Mouse (Mus musculus) forebrain, embryonic 14.5 days (tissue): ENCODE measurements around the gene Grik5. TPM values are rescaled to one million over a fixed set of nuclear protein-coding genes. Genes with fewer than 3 reads are reported as not detected.
A peak's percentile ranks its signal among the peaks of the same experiment; 100 is the strongest.

ENCODE experiments used
- ATAC-seq: fragments of 200-750 bp; cut with Nextera tagmentation; 2 replicates; pipeline ENCODE4 v1.8.0; 2017; ENCODE audit warnings: mild to moderate bottlenecking, moderate library complexity
- DNase-seq: peaks from one replicate; pipeline ENCODE4 v3.0.0-alpha.2; 2015; ENCODE audit warnings: low spot score
- H3K27ac ChIP-seq: fragments of 300-500 bp; sonication (generic); 2 replicates; pipeline ENCODE4 v1.5.1; 2014; ENCODE audit warnings: low read depth, mild to moderate bottlenecking, control low read depth, low read length, moderate library complexity
- H3K27me3 ChIP-seq: fragments of 300-500 bp; sonication (generic); replicated peaks from 2 replicates; pipeline ENCODE4 v1.6.1; 2014; ENCODE audit warnings: low read length, control low read depth, mixed read lengths; ENCODE audit not compliant: control insufficient read depth, insufficient read depth
- H3K36me3 ChIP-seq: fragments of 300-500 bp; sonication (generic); 2 replicates; pipeline ENCODE4 v1.6.1; 2014; ENCODE audit warnings: low read length, control low read depth; ENCODE audit not compliant: control insufficient read depth, insufficient read depth
- H3K4me1 ChIP-seq: fragments of 300-500 bp; sonication (generic); 2 replicates; pipeline ENCODE4 v1.6.1; 2014; ENCODE audit warnings: antibody characterized with exemption, low read length, control low read depth; ENCODE audit not compliant: control insufficient read depth, insufficient read depth
- H3K4me2 ChIP-seq: fragments of 300-500 bp; sonication (generic); 2 replicates; pipeline ENCODE4 v1.6.1; 2014; ENCODE audit warnings: mild to moderate bottlenecking, control low read depth, low read length
- H3K4me3 ChIP-seq: fragments of 300-500 bp; sonication (generic); 2 replicates; pipeline ENCODE4 v1.5.1; 2014; ENCODE audit warnings: low read depth, low read length, control low read depth
- H3K9ac ChIP-seq: fragments of 300-500 bp; sonication (generic); 2 replicates; pipeline ENCODE4 v1.6.1; 2014; ENCODE audit warnings: mild to moderate bottlenecking, low read length, control low read depth, moderate library complexity
- H3K9me3 ChIP-seq: fragments of 300-500 bp; sonication (generic); replicated peaks from 2 replicates; pipeline ENCODE4 v1.6.1; 2016; ENCODE audit warnings: low read length, control low read depth, mixed read lengths; ENCODE audit not compliant: control insufficient read depth
- WGBS: fragments of 180-500 bp; shearing (Covaris S2); extraction: QIAGEN DNeasy Blood & Tissue Kit; methylation state at CpG from one replicate; pipeline ENCODE4 v1.1.7; 2014; 5-methylcytosine and 5-hydroxymethylcytosine counted together
- polyA plus RNA-seq: library from polyadenylated mRNA; unstranded; fragments of >200 nt; fragmentation: Nextera tagmentation; extraction: Ambion mirVana; gene quantifications from 2 replicates; pipeline ENCODE4 v1.2.1, GENCODE M21; 2014

Grik5 gene
- polyA plus RNA-seq, 1 experiment from 2014 or later = 11.2 TPM

GRCm38 (mm10) chr7:25000211-25000610 is 71.9 kb downstream of the Grik5 start:
- Histone ChIP-seq H3K9ac (no peak overlapping the region), H3K4me3 (no peak overlapping the region), H3K4me2 (no peak overlapping the region), H3K36me3 (peaks cover 42% of the 10 kb centered on the region), H3K27ac (no peak overlapping the region), H3K27me3 (no peaks in the 10 kb centered on the region), H3K9me3 (no peaks in the 10 kb centered on the region), H3K4me1 (peaks cover 13% of the 10 kb centered on the region)
- ATAC-seq = no peak
- DNase-seq = no peak
- 83% methylated on average over 7 of the region's 7 CpGs for WGBS

- WGBS = 82% methylated on average over 6 of the region's 6 CpGs
- peaks cover 85% of the 10 kb centered on the region for H3K36me3 ChIP-seq
- H3K27ac ChIP-seq = no peak overlapping the region
- no peak for DNase-seq
- no peaks in the 10 kb centered on the region for H3K4me1 ChIP-seq
- no peak overlapping the region for H3K9ac ChIP-seq
- ATAC-seq = no peak
- H3K27me3 ChIP-seq = no peaks in the 10 kb centered on the region
- no peaks in the 10 kb centered on the region for H3K9me3 ChIP-seq
- H3K4me2 ChIP-seq = no peak overlapping the region
- H3K4me3 ChIP-seq = no peak overlapping the region
Observed at GRCm38 (mm10) chr7:24993081-24993480, 79.1 kb downstream of the Grik5 start.

- Histone ChIP-seq H3K27ac (no peak overlapping the region), H3K9ac (no peak overlapping the region), H3K4me1 (no peaks in the 10 kb centered on the region), H3K4me2 (no peak overlapping the region), H3K4me3 (no peak overlapping the region), H3K27me3 (no peaks in the 10 kb centered on the region), H3K36me3 (peaks cover 91% of the 10 kb centered on the region), H3K9me3 (no peaks in the 10 kb centered on the region)
- no peak for ATAC-seq
- no peak for DNase-seq
- 72% methylated on average over 8 of the region's 8 CpGs for WGBS
Observed at GRCm38 (mm10) chr7:24990478-24990877, 81.7 kb downstream of the Grik5 start.

DNA sequence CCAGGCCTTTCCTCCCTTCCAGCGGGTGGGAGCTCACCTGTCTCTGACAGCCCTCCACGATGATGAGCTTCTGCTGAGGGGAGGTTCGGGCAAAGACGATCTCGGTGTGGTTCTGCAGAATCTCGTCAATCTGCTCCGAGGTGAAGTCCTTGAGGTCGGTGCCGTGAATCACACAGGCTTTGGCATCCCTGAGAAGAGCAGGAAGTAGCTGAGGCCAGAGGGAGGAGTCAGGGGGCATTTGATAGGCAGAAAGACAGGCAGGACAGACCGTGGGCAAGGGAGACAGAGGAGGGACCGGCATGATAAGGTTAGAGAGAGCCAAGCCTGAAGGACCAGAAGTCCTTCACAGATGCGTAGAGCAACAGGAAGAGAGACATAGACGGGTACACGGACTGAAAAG is 84.2 kb downstream of the Grik5 start:
- WGBS = 91% methylated on average over 14 of the region's 14 CpGs
- Histone ChIP-seq H3K27me3 (no peaks in the 10 kb centered on the region), H3K27ac (no peak overlapping the region), H3K9me3 (no peaks in the 10 kb centered on the region), H3K9ac (no peak overlapping the region), H3K36me3 (peaks cover 88% of the 10 kb centered on the region), H3K4me3 (no peak overlapping the region), H3K4me2 (no peak overlapping the region), H3K4me1 (no peaks in the 10 kb centered on the region)
- DNase-seq = no peak
- no peak for ATAC-seq

GRCm38 (mm10) chr7:24985799-24986198 is 86.3 kb downstream of the Grik5 start:
- H3K9me3 ChIP-seq = no peaks in the 10 kb centered on the region
- ATAC-seq (no peak), DNase-seq (peak; percentile 17)
- peaks cover 86% of the 10 kb centered on the region for H3K36me3 ChIP-seq
- no peak overlapping the region for H3K4me2 ChIP-seq
- no peaks in the 10 kb centered on the region for H3K27me3 ChIP-seq
- H3K4me3 ChIP-seq = no peak overlapping the region
- no peaks in the 10 kb centered on the region for H3K4me1 ChIP-seq
- H3K27ac ChIP-seq = no peak overlapping the region
- WGBS = 62% methylated on average over 5 of the region's 5 CpGs
- H3K9ac ChIP-seq = no peak overlapping the region

- H3K9ac ChIP-seq = no peak overlapping the region
- no peaks in the 10 kb centered on the region for H3K9me3 ChIP-seq
- no peak overlapping the region for H3K4me2 ChIP-seq
- H3K4me3 ChIP-seq = no peak overlapping the region
- ATAC-seq (no peak), DNase-seq (no peak)
- H3K36me3 ChIP-seq = peaks cover 85% of the 10 kb centered on the region
- no peak overlapping the region for H3K27ac ChIP-seq
- H3K4me1 ChIP-seq = no peaks in the 10 kb centered on the region
- 96% methylated on average over 2 of the region's 2 CpGs for WGBS
- H3K27me3 ChIP-seq = no peaks in the 10 kb centered on the region
Observed at GRCm38 (mm10) chr7:24984307-24984706, 87.8 kb downstream of the Grik5 start.

DNA sequence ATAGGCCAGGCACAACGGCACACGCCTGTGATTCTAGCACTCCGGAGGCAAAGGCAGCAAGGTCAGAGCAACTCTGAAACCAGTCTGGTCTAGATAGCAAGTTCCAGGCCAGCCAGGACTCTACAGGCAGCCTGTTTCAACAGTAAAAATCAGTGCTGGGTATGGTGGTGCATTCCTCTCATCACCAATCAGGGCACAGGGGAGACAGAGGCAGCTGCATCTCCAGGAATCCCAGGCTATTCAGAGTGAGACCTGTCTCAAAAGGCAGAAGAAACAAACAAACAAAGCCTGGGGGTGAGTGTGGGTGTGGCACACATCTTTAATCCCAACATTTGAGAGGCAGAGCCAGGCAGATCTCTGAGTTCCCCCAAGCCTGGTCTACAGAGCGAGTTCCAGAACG is 88.8 kb downstream of the Grik5 start:
- ATAC-seq (no peak), DNase-seq (no peak)
- H3K9me3 ChIP-seq = no peaks in the 10 kb centered on the region
- WGBS = 92% methylated on average over 5 of the region's 5 CpGs
- H3K9ac ChIP-seq = no peak overlapping the region
- H3K27ac ChIP-seq = no peak overlapping the region
- no peak overlapping the region for H3K4me2 ChIP-seq
- no peaks in the 10 kb centered on the region for H3K4me1 ChIP-seq
- peaks cover 85% of the 10 kb centered on the region for H3K36me3 ChIP-seq
- H3K27me3 ChIP-seq = no peaks in the 10 kb centered on the region
- no peak overlapping the region for H3K4me3 ChIP-seq

- ATAC-seq (no peak), DNase-seq (no peak)
- Histone ChIP-seq H3K9me3 (no peaks in the 10 kb centered on the region), H3K9ac (no peak overlapping the region), H3K4me2 (no peak overlapping the region), H3K4me3 (no peak overlapping the region), H3K4me1 (no peaks in the 10 kb centered on the region), H3K27ac (no peak overlapping the region), H3K27me3 (no peaks in the 10 kb centered on the region), H3K36me3 (peaks cover 69% of the 10 kb centered on the region)
- 85% methylated on average over 7 of the region's 7 CpGs for WGBS
Observed at GRCm38 (mm10) chr7:24980439-24980838, 91.7 kb downstream of the Grik5 start.

- 92% methylated on average over 7 of the region's 7 CpGs for WGBS
- no peaks in the 10 kb centered on the region for H3K4me1 ChIP-seq
- H3K9ac ChIP-seq = no peak overlapping the region
- H3K4me2 ChIP-seq = no peak overlapping the region
- H3K27ac ChIP-seq = no peak overlapping the region
- H3K9me3 ChIP-seq = no peaks in the 10 kb centered on the region
- no peak for DNase-seq
- ATAC-seq = no peak
- H3K27me3 ChIP-seq = no peaks in the 10 kb centered on the region
- H3K4me3 ChIP-seq = no peak overlapping the region
- H3K36me3 ChIP-seq = peaks cover 58% of the 10 kb centered on the region
Observed at GRCm38 (mm10) chr7:24978781-24979180, 93.4 kb downstream of the Grik5 start.
